Mouse (Mus musculus): ENCODE results near the gene Evpl. TPM values are rescaled to one million over a fixed set of nuclear protein-coding genes. Genes with fewer than 3 reads are reported as not detected.

Evpl gene
- polyA plus RNA-seq, 1 experiment = 0.07 TPM

DNA sequence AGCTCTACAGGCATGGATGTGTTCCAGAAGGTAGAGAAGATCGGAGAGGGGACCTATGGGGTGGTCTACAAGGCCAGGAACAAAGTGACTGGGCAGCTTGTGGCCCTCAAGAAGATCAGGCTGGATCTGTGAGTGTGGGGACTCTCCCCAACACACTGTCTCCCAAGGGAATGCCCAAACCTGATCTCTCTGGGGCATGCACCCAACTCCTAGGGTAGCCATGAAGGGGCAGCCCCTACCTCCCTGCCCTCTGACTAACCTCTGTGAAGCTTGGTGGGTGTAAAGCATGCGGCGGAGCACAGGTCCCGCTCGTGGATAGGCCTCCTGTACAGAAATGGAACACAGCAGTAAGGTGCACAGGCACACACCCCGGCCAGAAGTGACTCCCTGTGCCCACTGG is 21.9 kb downstream of the Evpl start:
- H3K4me1 ChIP-seq (ENCODE audit: control insufficient read depth, insufficient read depth, insufficient read length) = no peaks in the 10 kb centered on the region; the same call in 1 of the 2 replicates
- WGBS = 84% methylated on average over 6 of the region's 6 CpGs
- TF ChIP-seq CTCF (IDR thresholded peaks at IDR 0.05; ENCODE audit: extremely low read depth, insufficient read depth, insufficient read length, insufficient replicate concordance) (no peak), POLR2A (IDR thresholded peaks at IDR 0.05; ENCODE audit: low read depth, low read length) (no peak)

DNA sequence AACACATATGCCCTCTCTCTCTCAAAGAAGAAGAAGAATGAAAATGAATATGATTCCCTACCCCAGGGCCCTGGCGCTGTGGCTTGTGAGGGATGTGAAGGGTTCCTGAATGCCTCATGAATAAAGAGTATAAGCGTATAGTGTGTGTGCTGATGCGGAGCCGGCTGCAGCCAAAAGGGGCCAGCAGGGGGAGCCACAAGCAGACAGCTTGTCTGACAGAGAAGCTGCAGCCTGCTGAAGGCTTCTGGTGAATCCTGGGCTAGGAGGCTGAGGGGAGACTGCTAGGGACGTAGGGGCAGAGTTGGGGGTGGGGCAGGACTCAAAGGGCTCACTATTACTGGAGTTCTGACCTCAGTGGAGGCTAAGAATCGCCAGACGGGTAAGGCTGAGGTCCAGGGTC is 22.7 kb downstream of the Evpl start:
- Histone ChIP-seq H3K4me3 (ENCODE audit: extremely low read depth, insufficient read depth, insufficient read length) (no peak overlapping the region), H3K36me3 (ENCODE audit: control insufficient read depth, insufficient read depth, low read length) (no peaks in the 10 kb centered on the region), H3K4me1 (ENCODE audit: control insufficient read depth, insufficient read depth, insufficient read length) (no peaks in the 10 kb centered on the region; the same call in 1 of the 2 replicates), H3K27me3 (ENCODE audit: control insufficient read depth, insufficient read depth, low read length) (no peaks in the 10 kb centered on the region), H3K27ac (ENCODE audit: insufficient read depth, low read length) (no peak overlapping the region)
- WGBS = 97% methylated on average over 7 of the region's 7 CpGs
- DNase-seq (ENCODE audit: low read depth in 1 of 2, low spot score in 2 of 2) = no peak
- TF ChIP-seq POLR2A (IDR thresholded peaks at IDR 0.05; ENCODE audit: low read depth, low read length) = no peak
- TF ChIP-seq CTCF (IDR thresholded peaks at IDR 0.05; ENCODE audit: extremely low read depth, insufficient read depth, insufficient read length, insufficient replicate concordance) = peak; percentile 12; the same call in 1 of the 2 replicates

More for the DNA sequence above, 21.9 kb downstream of the Evpl start:
- H3K27ac ChIP-seq (ENCODE audit: insufficient read depth, low read length) = no peak overlapping the region
- DNase-seq (ENCODE audit: low read depth in 1 of 2, low spot score in 2 of 2) = no peak
- no peaks in the 10 kb centered on the region for H3K27me3 ChIP-seq (ENCODE audit: control insufficient read depth, insufficient read depth, low read length)
- no peak overlapping the region for H3K4me3 ChIP-seq (ENCODE audit: extremely low read depth, insufficient read depth, insufficient read length)
- no peaks in the 10 kb centered on the region for H3K36me3 ChIP-seq (ENCODE audit: control insufficient read depth, insufficient read depth, low read length)

DNA sequence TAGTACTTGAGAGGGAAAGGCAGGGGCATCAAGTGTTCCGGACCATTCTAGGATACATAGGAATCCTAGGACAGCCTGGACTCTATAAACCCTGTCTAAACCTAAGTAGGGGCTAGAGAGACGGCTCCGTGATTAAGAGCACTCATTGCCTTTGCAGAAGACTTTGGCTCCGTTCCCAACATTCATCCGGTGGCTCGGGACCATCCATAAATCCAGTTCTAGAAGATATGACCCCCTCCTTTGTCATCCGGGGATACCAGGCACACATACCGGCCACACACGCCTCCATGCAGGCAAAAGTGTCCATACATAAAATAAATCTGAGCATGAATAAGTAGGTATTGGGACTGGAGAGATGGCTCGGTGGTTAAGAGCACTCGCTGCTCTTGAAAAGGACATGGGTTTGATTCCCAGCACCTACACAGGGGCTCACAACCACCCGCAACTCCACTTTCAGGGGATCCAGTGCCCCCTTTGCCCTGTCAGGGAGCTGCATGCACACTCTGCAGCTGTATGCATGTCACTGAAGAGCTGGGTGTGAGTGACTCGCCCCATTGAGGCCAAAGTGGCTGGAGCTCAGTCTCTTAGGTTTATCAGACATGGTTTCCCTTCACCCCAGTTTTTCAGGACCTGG is 23.9 kb downstream of the Evpl start:
- no peaks in the 10 kb centered on the region for H3K27me3 ChIP-seq (ENCODE audit: control insufficient read depth, insufficient read depth, low read length)
- TF ChIP-seq POLR2A (IDR thresholded peaks at IDR 0.05; ENCODE audit: low read depth, low read length) = no peak
- no peak for TF ChIP-seq CTCF (IDR thresholded peaks at IDR 0.05; ENCODE audit: extremely low read depth, insufficient read depth, insufficient read length, insufficient replicate concordance)
- H3K4me1 ChIP-seq (ENCODE audit: control insufficient read depth, insufficient read depth, insufficient read length) = no peaks in the 10 kb centered on the region; the same call in 1 of the 2 replicates
- 91% methylated on average over 13 of the region's 13 CpGs for WGBS
- H3K4me3 ChIP-seq (ENCODE audit: extremely low read depth, insufficient read depth, insufficient read length) = no peak overlapping the region
- no peaks in the 10 kb centered on the region for H3K36me3 ChIP-seq (ENCODE audit: control insufficient read depth, insufficient read depth, low read length)
- H3K27ac ChIP-seq (ENCODE audit: insufficient read depth, low read length) = no peak overlapping the region
- no peak for DNase-seq (ENCODE audit: low read depth in 1 of 2, low spot score in 2 of 2)

DNA sequence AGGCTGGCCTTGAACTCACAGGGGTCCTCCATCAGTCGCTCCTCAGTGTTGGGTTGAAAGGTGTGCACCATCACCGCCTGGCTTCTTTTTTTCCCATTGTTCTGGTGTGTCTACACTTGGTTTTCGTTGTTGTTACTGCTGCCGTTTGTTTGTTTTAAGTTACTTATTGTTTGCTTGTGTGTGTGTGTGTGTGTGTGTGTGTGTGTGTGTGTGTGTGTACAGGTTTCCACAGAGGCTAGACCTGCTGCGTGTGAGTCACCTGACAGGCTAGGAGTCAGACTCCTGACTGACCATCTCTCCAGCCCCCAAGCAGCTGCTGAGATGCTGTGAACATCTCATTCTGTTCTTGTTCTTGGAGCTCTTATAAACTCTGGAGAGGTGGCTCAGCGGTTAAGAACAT is 25.0 kb downstream of the Evpl start:
- WGBS = 94% methylated on average over 6 of the region's 6 CpGs
- Histone ChIP-seq H3K27ac (ENCODE audit: insufficient read depth, low read length) (no peak overlapping the region), H3K4me3 (ENCODE audit: extremely low read depth, insufficient read depth, insufficient read length) (no peak overlapping the region)

DNA sequence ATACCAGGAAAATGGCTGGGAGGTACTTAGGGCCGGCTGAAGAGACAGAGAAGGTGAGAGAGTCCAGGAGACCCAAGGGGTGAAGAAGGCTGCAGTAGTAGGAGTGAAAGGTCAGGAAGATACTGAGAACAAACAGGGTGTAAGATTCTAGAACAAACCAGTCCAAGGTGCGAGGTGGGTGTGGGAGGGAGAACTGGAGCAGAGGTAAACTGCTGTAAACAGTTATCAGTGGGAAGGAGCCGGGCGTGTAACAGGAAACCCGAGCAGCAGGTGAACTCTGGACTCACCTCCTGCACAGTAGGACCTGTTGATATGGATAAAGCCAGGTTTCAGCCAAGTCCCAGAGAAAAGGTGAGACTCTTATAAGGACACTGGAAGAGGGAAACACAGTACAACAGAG is 27.2 kb downstream of the Evpl start:
- no peak for DNase-seq (ENCODE audit: low read depth in 1 of 2, low spot score in 2 of 2)
- TF ChIP-seq POLR2A (IDR thresholded peaks at IDR 0.05; ENCODE audit: low read depth, low read length) = no peak
- no peak for TF ChIP-seq CTCF (IDR thresholded peaks at IDR 0.05; ENCODE audit: extremely low read depth, insufficient read depth, insufficient read length, insufficient replicate concordance)
- no peaks in the 10 kb centered on the region for H3K27me3 ChIP-seq (ENCODE audit: control insufficient read depth, insufficient read depth, low read length)
- no peak overlapping the region for H3K4me3 ChIP-seq (ENCODE audit: extremely low read depth, insufficient read depth, insufficient read length)
- 83% methylated on average over 5 of the region's 5 CpGs for WGBS
- peaks cover 8% of the 10 kb centered on the region for H3K36me3 ChIP-seq (ENCODE audit: control insufficient read depth, insufficient read depth, low read length)
- no peak overlapping the region for H3K27ac ChIP-seq (ENCODE audit: insufficient read depth, low read length)
- H3K4me1 ChIP-seq (ENCODE audit: control insufficient read depth, insufficient read depth, insufficient read length) = no peaks in the 10 kb centered on the region

More for the DNA sequence above, 25.0 kb downstream of the Evpl start:
- DNase-seq (ENCODE audit: low read depth in 1 of 2, low spot score in 2 of 2) = no peak
- no peaks in the 10 kb centered on the region for H3K4me1 ChIP-seq (ENCODE audit: control insufficient read depth, insufficient read depth, insufficient read length)
- no peak for TF ChIP-seq CTCF (IDR thresholded peaks at IDR 0.05; ENCODE audit: extremely low read depth, insufficient read depth, insufficient read length, insufficient replicate concordance)
- TF ChIP-seq POLR2A (IDR thresholded peaks at IDR 0.05; ENCODE audit: low read depth, low read length) = no peak
- H3K27me3 ChIP-seq (ENCODE audit: control insufficient read depth, insufficient read depth, low read length) = no peaks in the 10 kb centered on the region
- no peaks in the 10 kb centered on the region for H3K36me3 ChIP-seq (ENCODE audit: control insufficient read depth, insufficient read depth, low read length)

DNA sequence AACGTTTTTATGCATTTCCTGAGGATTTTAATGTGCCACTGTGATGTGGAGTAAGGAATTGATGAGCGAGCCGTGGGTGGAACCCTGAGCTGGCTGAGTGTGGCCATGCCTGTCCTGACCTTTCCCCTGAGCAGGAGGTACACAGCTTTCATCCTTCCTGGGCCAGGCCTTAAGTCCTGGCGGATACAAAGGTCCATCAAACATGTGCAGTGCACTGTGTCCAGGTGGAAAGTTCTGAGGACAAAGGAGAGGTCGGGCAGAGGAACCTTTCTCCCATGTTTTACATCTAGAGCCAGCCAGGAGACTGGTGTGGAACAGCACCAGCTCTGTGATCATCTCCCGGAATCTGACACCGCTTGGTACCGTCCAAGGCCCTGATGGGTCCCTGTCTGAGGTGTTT is 28.6 kb downstream of the Evpl start:
- Histone ChIP-seq H3K4me1 (ENCODE audit: control insufficient read depth, insufficient read depth, insufficient read length) (no peaks in the 10 kb centered on the region), H3K27me3 (ENCODE audit: control insufficient read depth, insufficient read depth, low read length) (no peaks in the 10 kb centered on the region), H3K36me3 (ENCODE audit: control insufficient read depth, insufficient read depth, low read length) (peaks cover 14% of the 10 kb centered on the region), H3K27ac (ENCODE audit: insufficient read depth, low read length) (no peak overlapping the region), H3K4me3 (ENCODE audit: extremely low read depth, insufficient read depth, insufficient read length) (no peak overlapping the region)
- DNase-seq (ENCODE audit: low read depth in 1 of 2, low spot score in 2 of 2) = no peak
- TF ChIP-seq POLR2A (IDR thresholded peaks at IDR 0.05; ENCODE audit: low read depth, low read length) (no peak), CTCF (IDR thresholded peaks at IDR 0.05; ENCODE audit: extremely low read depth, insufficient read depth, insufficient read length, insufficient replicate concordance) (no peak)
- 87% methylated on average over 8 of the region's 8 CpGs for WGBS

DNA sequence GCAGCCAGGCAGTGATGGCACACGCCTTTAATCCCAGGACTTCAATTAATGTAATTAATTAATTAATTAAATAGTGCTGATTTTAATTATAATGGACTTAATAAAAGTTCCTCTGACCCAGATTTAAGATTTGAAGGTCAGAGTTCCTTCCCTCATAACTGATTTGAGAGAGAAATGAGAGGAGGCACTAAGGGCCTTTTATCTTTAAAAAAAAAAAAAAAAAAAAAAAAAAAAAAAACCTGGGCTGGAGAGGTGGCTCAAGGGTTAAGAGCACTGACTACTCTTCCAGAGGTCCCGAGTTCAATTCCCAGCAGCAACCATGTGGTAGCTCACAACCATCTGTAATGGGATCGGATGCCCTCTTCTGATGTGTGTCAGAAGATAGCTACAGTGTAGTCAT is 29.2 kb downstream of the Evpl start:
- Histone ChIP-seq H3K27ac (ENCODE audit: insufficient read depth, low read length) (no peak overlapping the region), H3K27me3 (ENCODE audit: control insufficient read depth, insufficient read depth, low read length) (no peaks in the 10 kb centered on the region), H3K36me3 (ENCODE audit: control insufficient read depth, insufficient read depth, low read length) (peaks cover 14% of the 10 kb centered on the region), H3K4me3 (ENCODE audit: extremely low read depth, insufficient read depth, insufficient read length) (no peak overlapping the region), H3K4me1 (ENCODE audit: control insufficient read depth, insufficient read depth, insufficient read length) (no peaks in the 10 kb centered on the region)
- no peak for DNase-seq (ENCODE audit: low read depth in 1 of 2, low spot score in 2 of 2)
- WGBS = 95% methylated on average over 3 of the region's 3 CpGs
- TF ChIP-seq POLR2A (IDR thresholded peaks at IDR 0.05; ENCODE audit: low read depth, low read length) (no peak), CTCF (IDR thresholded peaks at IDR 0.05; ENCODE audit: extremely low read depth, insufficient read depth, insufficient read length, insufficient replicate concordance) (no peak)
